Mouse (Mus musculus) layer of hippocampus, adult 9-10 months (tissue): ENCODE data around the gene Gm3646.
A peak's percentile ranks its signal among the peaks of the same experiment; 100 is the strongest.

Experiments
- DNase-seq: peaks from one replicate; pipeline ENCODE4 v3.0.0; 2022; ENCODE audit warnings: low spot score

The Gm3646 gene

GRCm38 (mm10) chr1:39805243-39805979, at the start of gene Gm3646:
TSS of gene Gm3646 (minus strand) at chr1:39805332.
- no peak for DNase-seq

DNA sequence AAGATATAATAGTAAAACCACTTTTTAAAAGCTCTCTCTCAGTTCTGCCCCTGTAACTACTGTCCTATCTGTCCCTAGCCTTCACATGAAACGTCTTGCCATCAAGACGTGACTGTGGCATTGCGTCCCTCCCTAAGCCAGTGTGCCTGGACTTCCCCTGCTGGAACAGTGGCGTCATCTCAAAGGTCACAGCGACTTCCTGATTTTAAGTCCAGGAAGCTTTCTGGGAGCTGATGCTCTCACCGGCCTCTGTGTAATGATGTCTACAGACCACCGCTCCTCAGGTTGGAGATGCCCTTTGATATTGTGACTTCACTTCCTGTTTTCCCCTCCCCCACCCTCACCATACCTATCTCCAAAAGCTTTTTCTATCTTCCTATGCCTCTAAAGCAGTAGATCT, 41.9 kb upstream of the Gm3646 start:
- no peak for DNase-seq

DNA sequence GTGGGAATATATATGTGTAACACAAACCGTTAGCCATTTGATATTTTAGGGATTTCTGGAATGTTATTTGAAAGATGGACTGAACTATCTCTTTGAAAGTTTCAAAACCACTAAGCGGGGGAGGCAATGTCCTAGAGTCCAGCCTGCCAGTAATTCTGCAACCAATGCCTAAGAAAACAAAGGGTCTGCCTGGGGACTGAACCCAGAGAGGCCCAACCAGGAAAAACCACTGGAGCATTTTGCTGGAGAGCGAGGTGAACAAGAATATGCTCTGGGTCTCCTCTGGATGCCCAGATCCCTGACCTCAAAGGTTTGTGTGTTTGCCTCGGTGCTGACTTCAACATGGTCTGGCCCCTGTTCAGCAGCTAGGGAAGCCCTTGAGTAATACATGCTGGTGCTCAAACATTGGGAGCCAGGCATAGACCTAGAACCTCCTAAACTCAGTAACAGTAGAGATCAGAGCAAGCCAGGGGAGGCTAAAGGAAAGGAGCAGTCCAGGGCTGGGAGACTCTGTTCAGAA, 41.0 kb upstream of the Gm3646 start:
- DNase-seq: no peak

DNA sequence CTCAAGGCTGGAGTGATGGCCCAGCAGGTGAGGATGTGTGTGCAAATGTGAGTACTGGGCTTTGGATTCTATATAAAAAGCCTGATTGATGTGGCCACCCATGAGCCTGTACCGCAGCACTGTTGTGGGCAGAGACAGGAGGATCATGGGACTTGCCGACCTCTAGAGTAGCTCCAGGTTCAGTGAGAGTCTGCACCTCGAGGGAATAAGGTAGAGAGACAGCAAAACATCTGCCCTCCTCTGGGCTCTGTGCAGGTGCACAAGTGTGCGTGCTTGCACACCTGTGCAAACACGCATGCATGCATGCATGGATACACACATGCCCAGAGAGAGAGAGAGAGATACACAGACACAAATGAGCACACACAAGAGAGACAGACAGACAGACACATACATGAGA, 38.2 kb upstream of the Gm3646 start:
- DNase-seq: no peak

GRCm38 (mm10) chr1:39842218-39843007, 37.3 kb upstream of the Gm3646 start:
- DNase-seq: no peak

DNA sequence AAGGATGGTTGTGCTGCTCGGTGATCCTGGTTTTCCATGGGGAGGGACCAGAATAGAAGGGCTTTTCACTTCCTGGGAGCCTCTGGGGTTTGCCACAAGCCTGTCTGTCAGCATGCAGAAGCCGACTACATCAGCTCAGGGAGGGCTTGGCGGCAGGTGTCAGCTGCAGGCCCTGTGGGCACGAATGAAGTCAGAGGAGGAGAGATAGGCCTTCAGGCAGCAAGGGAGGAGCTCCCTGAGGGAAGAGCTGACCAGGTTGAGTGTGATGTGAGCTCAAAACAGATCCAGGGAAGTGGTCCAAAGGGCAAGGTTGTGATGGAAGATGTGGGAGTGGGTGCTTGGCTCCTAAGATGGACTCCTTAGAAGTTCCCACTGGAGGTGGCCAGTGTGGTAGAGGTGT, 35.7 kb upstream of the Gm3646 start:
- DNase-seq: no peak

- no peak for DNase-seq
Measured at GRCm38 (mm10) chr1:39839838-39840237, 34.7 kb upstream of the Gm3646 start.

DNA sequence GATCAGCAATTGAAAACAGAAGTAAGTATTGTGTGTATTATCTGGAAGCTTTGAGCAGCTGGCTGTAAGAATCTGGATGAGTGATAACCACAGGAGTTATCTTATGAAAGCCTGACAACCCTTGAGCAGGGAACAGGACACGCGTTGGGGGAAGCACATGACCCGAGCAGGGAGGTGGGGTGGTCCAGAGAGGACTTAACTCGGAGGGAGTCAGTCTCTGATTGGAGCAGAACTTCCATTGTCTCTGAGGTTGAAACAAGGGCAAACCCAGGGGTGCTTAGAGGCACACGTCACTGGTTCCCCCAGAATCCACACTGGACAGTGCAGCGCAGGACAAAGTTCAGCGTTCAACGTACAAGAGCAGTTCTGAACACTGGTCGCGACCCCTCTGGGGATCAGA, 34.1 kb upstream of the Gm3646 start:
- DNase-seq: no peak

DNA sequence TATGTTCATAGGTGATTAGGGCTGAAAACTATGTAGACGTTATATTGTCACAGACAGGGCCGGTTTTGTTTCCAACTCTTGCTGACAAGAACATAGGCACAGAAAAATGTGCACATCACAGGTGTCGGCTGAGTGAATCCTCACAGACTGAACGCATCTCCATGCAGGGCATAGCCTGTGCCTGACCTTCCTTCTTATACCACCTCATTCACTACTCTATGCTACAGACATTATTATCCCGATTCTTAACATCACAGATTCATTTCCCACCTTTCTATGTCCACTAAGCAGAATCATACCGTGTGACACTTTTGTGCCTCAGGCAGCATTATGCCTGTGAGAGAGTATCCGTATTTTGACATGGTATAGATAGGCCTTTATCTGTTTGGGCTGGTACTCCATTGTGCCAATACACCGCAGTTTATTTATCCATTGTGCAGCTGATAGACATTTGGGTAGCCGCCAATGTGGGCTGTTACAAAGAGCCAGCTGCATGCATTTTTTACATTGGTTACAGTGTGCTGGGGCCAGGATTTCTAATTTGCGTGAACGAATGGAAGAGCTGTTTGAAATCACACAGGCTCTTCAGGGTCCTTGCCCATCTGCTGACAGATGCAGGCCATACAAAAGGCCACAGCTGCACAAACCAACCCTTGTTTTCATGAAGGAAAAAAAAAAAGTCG, 33.5 kb upstream of the Gm3646 start:
- DNase-seq: peak; percentile 33

- no peak for DNase-seq
Measured at GRCm38 (mm10) chr1:39831594-39832039, 26.5 kb upstream of the Gm3646 start.

- no peak for DNase-seq
Measured at GRCm38 (mm10) chr1:39830786-39831593, 25.9 kb upstream of the Gm3646 start.

DNA sequence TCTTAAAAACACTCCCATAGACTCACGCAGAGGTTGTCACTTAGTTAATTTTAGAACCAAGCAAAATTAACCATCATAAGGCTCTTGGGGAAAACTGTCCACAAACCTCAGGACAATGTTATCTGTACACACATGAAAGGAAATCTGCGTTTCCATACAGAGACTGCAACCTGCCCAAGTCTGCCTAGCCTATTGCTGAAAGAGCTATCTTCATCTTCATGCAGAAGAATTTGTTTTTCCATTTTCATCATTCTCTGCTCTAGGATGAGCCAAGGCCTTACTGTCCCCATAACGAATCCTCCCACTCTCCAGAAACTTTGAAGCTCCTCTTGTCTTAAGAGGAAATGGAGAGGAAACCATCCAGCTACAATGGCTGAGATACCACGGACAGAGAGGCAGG, 19.8 kb upstream of the Gm3646 start:
- no peak for DNase-seq

GRCm38 (mm10) chr1:39824240-39824639, 19.1 kb upstream of the Gm3646 start:
- no peak for DNase-seq

DNA sequence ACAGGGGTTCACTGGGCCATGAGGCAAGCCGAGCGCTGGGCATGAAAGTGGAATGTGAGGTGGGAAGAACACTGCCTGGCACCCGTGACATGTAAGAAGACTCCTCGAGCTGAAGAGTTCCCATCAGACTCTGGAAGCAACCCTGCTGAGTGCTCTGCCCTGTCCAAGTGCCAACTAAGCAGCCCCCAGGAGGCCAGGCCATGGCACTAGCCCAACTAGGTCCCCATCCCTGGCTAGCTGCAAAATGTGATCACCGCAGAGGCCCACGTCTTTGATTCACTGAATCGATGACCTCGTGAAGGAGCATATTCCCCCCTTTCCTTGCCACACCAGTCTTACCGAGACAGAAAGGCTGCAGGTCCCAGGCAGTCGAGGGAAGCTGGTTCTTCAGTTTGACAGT, 14.5 kb upstream of the Gm3646 start:
- DNase-seq: no peak

- DNase-seq: no peak
Measured at GRCm38 (mm10) chr1:39815766-39816165, 10.6 kb upstream of the Gm3646 start.

DNA sequence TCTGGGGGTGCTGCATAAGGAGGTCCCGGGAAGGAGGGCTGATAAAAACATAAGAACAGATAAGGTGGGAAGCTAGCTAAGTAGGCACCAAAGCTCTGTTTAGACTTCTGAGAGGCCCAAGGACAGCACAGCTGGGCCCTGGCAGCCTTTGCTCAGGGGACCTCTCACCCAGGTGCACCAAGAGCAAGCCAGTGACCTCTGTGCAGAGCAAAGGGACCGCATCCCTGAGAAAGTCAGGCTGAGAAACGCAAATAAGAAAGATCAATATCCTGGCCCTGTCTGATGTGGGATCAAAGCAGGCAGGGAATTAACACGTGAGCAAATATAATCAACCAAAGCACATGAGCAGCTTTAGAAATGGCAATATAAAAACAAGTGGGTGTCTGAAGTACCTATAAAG, 7.9 kb upstream of the Gm3646 start:
- DNase-seq: no peak

DNA sequence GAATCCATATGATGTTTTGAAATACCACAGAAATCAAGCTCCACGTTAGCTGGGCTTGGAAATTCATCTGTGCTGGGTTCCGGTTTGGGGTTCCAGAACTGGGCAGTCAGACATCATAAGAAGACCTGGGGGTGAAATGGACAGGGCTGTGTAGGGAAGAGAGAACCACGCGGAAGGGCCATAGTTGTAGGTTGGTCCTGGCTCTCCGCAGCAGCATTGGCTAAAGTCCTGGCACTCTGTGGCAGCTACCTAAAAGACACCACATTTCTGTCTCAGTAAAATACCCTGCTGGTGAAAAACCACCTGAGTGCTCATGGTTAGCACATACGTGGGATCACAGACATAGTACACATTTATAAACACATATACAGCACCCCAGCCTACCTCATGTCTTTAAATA, 343 bp downstream of the Gm3646 start:
- DNase-seq: no peak

DNA sequence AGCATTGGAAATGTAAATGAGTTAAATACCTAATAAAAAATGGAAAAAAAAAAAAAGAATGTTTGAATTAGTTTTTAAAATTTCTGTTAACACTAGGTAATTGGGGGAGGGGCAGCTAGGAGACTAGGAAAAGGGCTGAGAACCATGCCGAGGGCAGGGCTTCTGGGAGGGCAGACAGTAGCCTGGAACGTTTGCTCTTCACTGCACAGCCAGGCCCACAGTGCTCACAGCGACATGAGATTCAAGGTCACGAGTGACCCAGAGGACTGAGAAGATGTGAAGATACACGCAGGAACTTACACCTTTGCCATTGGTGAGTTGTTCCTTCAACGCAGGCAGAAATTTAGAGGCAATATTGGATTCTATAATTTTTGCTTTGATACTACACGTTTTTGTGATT, 2.2 kb downstream of the Gm3646 start:
- no peak for DNase-seq

DNA sequence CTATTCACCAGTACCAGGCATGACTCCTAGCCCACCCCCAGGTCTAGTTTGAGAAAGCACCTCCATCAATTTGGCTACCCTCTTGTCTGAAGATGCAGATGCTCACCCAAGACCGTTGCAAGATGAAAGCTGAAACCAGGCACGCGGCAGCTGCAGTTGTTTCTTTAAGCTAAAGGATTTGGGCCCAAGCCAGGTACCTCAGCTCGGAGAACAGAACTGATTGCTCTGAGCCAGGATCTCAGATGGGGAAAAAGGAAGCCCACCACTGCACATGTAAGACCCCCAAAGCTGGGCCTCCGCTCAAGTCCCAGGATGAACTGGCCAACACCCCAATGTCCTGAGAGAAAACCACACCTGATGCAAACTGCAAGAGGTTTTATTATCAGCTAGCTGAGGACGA, 7.6 kb downstream of the Gm3646 start:
- DNase-seq: no peak

GRCm38 (mm10) chr1:39796765-39797164, 8.4 kb downstream of the Gm3646 start:
- no peak for DNase-seq

GRCm38 (mm10) chr1:39784632-39785031, 20.5 kb downstream of the Gm3646 start:
- no peak for DNase-seq

- no peak for DNase-seq
Measured at GRCm38 (mm10) chr1:39781835-39782234, 23.3 kb downstream of the Gm3646 start.
